Mouse (Mus musculus) liver, postnatal 0 days (tissue): ENCODE results near the gene Olfr31.

Experiments
- CTCF ChIP-seq: sonication (generic); IDR thresholded peaks from 2 replicates; pipeline ENCODE4 v1.5.1; 2016; ENCODE audit warnings: antibody characterized with exemption, low read depth
- EP300 ChIP-seq: IDR thresholded peaks from 2 replicates; pipeline ENCODE4 v1.6.1; 2016; ENCODE audit warnings: antibody characterized with exemption, low read depth, mild to moderate bottlenecking

DNA sequence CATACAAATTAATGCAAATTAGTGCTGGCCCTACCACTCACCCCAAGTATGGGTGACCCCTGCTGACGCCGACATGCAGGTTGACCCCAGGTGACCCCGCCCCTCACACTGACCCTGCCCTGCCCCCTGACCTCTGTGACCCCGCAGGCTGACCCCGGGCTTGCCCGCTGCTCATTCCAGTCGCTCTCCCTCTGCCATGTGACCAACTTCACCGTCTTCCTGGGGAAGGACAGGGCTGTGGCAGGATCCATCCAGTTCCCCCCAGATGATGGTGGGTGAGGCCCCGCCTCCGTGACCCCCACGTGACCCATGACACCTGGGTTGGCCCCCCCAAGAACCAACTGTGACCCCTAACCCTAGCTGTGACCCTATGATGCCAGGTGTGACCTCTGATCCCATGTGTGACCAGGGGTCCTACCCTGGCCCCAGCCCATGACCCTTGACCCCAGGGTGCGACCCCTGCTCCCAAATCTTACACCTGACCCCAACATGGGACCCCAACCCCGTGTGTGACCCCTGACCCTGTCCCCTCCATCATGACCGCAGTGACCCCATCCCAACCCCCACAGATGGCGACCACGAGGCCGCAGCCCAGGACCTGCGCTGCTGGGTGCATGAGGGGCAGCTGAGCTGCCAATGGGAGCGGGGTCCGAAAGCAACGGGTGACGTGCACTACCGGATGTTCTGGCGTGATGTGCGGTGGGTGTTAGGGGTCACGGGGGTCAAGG is 26.2 kb downstream of the Olfr31 start:
- TF ChIP-seq CTCF = no peak
- TF ChIP-seq EP300 = no peak
